Mouse (Mus musculus) urinary bladder, adult 18-20 months (tissue): ENCODE measurements around the gene Pdia4.
"Not testable (repeated sequence)": the region's sequence is repeated elsewhere in the genome, so short reads cannot be mapped to it uniquely, and the experiment has no call there.

Experiments
- DNase-seq, 2 experiments: peaks; one replicate each; pipeline ENCODE4 v3.0.0; 2022; ENCODE audit warnings: low spot score in 2 of 2, mixed read lengths in 2 of 2

Gene Pdia4

DNA sequence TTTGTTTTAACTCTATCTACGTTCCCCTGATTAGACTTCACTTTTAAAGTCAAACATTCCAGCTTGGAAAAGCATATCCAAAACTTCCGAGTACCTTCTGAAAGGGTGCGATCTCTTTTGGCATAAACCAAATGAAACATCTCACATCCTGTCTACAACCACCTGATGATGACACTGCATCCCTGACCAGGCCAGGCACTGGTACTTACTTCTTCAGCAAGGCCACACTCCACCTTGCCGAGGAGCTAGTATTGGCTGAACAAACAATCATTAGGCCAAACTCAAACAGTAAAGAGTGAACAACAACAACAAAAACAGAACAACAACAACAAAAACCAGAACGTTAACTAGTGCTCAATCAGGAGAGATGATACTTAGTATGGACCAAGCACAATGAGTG is 1.9 kb downstream of the Pdia4 start:
- no peak for DNase-seq

DNA sequence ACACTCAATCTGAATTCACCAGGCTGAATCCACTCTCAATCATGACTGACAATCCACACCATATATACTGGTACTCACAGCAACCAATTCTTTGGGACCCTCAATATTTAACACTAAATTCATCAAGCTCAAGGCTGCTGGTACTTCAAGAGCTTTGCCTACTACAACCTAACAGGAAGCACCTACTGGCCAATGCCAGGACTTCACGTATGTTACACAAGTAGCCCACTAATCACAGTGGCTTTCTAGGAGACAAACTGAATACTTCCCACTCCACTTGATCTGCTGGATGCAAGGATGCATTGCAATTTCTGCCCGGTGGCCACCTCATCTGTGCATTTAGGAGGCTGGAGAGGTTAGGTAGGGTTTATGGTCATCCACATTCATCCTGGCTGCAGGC is 3.0 kb downstream of the Pdia4 start:
- DNase-seq, result no peak

DNA sequence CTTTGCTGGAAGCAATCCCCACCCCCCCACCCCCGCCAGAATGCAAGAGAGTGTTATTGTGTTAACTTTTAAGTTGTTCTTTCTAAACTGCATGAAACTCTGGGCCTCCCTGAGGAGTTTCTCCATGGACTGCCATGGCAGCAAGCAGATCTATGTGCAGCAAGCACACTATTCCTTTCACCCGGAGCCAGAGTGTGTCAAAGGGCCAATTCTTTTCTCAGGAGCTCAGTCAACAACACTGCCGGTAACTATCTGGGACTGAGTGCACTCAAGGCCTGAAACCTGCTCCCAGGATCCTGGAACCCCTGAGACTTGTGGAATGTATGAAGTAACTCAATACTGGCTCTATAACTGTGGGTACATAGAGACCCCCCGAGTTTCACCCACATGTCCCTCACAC is 4.2 kb downstream of the Pdia4 start:
- DNase-seq, result no peak

DNA sequence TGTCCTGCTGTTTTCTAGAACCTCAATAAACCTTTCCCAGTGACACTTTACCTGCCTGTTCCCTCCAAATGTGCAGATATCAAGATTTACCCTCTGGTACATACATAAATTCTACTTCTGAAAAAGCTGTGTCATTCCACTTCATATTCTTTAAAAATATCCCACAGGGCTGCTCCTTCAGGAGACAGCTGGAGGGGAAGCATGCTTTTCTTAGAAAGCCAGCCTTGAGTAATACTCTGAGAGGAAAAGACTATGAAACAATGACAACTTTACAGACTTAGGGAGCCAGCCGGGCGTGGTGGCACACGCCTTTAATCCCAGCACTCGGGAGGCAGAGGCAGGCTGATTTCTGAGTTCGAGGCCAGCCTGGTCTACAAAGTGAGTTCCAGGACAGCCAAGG is 4.7 kb downstream of the Pdia4 start:
- DNase-seq, result no peak

DNA sequence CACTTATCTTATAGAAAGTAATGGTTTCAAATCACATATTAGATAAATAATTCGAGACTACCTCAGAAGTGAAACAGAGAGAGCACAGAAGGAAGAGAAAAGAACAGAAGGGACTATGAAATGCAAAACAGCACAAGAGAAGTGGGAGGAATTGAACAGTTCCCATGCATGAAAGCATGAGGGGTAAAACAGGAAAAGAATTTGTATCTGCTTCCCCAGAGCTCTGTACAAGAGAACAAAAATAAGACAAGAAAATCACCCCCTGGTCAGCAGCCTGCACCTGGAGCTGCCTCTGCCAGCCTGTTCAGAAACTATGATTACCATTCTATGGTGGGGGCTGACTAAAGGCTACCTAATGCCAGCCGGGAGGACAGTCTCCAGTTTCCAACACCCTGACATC is 5.8 kb downstream of the Pdia4 start:
- DNase-seq, result no peak

DNA sequence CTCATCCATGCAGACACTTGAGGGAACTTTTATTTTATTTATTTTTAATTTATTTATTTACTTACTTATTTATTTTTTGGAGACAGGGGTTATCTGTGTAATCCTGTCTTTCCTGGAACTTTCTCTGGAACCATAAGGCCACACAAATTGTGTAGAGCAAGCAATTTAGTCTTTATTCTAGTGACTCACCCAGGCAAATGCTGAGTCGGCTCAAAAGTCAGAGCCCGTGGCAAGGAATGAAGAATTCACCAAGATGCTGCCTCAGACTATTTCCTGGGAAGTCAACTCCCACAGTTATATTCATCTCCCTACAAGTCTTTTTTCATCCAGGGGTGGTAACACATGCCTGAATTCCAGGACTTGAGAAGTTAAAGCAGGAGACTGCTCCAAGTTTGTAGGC is 7.7 kb downstream of the Pdia4 start:
- no peak for DNase-seq

DNA sequence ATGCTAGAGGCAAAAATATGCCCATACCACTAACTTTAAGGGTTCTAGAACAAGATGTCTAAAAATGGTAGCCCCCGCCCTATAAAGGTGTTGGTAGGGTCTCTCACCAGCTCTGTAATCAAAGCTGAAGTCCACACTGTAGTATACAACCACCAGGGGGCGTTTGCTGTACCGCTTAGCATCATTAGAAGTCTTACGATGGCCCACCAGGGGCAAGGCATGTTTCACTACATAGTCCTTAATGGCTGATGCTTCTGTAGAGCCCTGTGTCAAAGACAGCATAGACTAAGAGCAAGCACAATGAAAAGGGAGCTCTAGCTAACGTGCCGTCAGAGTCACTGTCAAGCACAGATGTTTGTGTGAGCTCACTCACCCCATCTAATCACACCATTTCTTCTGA is 14.2 kb downstream of the Pdia4 start:
- no peak for DNase-seq

DNA sequence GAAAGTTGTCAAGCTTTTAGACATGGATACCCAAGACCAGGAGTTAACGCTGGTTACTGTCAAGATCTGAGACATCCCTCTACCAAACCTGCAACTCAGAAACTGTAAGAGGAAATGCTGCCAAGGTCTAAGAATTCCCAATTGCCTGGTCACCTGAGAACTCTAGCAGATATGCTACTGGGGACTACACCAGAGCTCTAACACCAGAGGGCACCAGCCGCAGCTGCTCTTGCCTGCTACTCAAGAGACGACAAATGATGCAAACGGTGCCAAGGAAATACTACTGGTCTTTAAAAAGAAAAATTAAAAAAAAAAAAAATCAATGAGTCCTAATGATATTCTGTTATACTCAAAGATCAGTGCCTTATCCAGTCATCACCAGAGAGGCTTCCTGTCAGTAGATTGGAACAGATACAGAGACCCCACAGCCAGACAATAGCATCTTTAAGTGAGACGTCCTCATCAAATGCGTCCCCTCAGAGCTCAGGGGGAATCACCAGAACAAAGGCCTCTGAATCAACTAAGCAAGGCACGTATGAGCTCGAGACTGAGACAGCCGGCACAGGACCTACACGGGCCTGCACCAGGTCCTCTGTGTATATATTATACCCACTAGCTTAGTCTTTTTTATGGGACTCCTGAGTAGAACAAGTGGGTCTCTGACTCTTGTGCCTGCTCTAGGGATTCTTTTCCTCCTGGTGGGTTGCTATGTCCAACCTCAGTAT is 19.0 kb downstream of the Pdia4 start:
- DNase-seq, result no peak

DNA sequence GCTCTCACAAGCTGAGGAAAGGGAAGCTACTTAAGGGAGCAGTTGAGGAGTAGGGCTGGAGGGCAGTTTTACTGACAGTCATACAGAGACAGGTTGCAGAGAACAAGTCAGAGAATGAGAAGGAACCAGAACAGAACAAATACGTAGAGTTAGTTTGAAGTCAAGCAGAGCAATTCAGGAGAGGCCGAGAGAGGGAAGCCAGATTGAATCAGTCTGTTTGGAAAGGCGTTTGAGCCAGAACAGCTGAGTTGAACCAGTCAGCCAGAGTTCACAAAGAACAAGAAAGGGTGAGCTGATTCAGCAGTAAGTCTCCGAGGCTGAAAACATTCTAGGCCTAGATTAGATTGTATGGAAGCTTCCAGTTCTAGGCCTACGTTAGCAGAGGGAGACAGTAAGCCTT is 19.9 kb downstream of the Pdia4 start:
- no peak for DNase-seq

DNA sequence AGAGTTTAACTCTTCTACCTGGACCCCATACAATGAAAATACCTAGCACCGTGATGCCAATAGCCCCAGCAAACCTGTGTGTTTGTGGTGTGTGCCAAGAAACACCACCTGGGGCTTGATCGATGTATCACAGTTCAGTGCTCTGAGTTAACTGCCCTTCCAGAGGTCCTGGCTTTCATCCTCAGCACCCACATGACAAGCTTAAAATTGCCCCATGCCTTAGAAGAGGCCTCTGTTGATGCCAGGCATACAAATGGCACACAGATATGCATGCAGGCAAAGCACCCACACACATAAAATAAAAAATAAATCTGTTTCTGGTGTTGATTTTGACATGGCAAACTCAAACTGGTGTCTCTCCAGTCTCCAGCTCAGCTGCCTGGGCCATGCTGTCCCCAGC is 20.7 kb downstream of the Pdia4 start:
- no peak for DNase-seq

DNA sequence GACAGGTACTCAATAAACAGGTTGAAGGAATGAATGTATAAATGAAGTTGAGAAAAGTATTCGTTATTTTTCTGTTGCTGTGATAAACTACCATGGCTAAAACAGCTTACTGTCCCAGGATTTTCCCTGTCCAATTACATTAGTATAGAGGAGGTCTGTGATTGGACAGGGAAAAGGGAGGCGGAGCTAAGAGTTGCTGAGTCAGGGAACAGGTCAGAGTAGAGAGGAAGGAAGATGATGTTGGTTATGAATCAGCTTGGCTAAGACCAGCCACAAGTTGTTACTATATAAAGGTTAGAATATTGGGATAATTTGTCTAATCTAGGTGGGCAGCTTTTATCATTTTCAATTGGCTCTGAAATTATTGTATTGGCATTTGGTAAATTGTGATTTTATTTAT is 22.5 kb downstream of the Pdia4 start:
- no peak for DNase-seq

DNA sequence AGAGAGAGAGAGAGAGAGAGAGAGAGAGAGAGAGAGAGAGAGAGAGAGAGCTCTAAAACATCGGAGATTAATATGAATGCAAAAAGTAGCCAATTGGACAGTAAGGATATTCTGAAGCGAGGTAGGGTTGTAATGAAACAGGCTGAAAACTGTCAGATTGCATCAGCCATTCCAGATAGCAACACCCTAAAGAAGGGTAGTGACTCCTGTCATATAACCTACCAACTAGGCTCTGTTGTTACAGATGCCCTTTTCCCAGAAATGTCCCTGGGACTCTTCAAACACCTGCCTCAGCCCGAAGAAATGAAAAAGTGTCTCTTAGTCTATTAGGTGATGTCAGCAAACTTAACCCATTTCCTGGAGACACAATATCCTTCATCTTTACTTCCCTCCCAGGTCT is 24.4 kb downstream of the Pdia4 start:
- no peak for DNase-seq

DNA sequence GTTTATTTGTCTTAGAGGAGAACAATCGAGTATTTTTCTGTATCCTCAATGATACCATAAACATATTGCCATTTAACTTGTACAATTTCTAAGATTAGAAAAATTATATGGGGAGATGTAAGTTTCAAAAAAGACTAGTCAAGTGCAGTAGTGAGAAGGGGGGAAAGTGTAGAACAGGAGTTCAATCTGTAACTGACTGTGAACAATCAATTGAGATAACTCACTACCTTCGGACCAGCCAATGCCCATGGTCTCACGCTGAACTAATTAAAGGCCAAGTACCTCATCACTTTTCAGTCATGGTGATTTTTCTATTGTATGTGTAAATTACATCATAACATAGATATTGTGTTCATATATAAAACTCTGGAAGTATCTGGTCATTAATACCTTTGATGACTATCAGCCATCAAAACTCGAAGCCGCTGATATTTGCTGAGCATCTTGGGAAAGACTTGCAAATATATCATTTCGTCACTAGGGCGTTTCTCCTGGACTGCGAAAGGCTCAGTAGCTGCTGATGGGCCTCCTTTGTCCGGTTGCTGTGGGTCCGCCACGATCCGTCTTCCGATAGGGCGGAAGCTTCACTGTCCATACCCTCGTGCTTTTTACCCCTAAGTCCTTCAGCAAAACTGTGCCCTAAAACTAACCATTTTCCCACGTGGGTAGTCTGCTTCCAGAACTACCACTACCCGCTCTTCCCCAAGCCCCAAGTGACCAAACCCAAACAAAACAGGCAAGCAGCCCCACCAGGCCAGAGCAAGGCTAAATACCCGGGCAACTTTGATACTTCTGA is 25.1 kb downstream of the Pdia4 start:
- DNase-seq, result peak; percentile 61 to 73

DNA sequence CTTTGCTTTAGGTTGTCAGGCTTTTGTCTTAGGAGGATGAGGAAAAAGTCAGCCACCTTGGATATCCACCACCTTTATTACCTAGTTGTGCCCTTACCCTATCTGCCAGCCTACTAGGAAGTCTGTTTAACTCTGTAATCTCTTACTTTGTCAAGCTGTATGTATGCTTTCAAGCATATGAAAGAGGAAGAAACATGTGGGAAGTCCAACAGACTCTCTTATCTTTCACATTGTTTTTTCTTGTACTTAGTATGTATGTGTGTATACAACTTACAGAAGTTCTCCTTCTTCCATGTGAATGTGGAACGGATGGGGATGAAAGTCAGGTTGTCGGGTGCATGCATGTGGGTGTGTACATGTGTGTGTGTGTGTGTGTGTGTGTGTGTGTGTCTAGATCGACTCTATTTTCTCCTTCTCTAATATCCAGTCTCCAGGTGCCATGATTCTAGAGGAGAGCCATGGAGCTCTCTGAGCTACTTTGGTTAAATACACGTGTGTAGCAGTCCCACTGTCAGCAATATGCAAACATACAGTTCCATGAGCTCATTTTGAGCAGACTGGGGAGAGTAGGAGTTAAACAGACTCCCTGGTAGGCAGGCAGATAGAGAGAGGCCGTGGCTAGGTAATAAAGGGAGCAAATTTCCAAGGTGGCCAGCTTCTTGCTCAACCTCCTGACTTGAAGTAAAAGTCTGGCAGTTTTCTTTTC is 28.4 kb downstream of the Pdia4 start:
- DNase-seq, result no peak

DNA sequence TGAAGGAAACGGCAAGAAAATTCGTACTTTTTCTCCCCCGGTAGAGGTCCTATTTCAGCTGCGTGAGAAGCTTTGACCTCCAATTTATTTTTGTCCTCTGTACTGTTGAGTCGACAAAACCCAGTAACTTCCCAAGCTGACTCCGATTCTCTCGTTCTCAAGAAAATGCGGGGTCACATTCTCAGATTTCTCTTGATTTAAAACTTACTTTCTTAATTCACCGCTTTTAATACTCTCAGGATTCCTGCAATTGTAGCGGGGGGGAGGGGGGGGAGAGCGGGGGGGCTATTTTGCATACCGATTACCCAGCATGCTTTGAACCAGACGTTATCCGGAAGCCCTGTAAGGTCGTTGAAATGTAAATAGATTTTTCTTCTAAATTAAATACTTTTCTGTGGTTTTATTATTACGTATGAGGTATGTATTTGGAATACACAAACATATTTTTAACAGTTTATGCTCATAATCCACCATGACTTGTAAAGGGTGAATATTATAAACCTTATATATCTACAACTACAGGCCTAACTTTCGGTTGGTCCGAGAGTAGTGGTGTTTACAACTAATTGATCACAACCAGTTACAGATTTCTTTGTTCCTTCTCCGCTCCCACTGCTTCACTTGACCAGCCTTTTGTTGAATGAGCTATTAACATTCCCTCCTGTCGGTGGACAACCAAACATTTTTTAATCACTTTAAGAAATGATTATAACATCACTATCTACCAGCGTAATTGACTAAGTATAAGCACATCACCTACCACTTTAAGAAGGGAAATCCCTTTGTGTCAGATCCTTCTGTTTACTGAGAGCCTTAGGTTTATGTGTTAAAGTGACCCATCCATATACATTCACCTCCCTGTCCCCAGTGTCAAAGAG is 31.9 kb downstream of the Pdia4 start:
- no peak for DNase-seq

DNA sequence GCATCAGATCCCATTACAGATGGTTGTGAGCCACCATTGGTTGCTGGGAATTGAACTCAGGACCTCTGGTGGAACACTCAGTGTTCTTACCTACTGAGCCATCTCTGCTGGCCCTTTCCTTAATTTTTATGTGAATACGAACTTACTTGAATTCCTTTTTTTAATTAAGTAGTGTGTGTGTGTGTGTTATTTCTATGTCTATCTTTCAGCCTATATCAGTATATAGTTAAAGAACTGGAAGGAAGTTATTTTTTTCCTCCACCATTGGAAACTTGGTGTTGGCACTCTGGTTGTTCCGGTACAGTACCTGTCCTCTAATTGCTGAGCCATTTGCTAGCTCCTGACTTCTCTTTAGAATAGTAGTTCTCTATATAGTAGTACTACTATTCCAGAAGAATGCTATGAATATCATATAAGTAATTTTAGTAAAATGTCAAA is 32.6 kb downstream of the Pdia4 start:
- no peak for DNase-seq

DNA sequence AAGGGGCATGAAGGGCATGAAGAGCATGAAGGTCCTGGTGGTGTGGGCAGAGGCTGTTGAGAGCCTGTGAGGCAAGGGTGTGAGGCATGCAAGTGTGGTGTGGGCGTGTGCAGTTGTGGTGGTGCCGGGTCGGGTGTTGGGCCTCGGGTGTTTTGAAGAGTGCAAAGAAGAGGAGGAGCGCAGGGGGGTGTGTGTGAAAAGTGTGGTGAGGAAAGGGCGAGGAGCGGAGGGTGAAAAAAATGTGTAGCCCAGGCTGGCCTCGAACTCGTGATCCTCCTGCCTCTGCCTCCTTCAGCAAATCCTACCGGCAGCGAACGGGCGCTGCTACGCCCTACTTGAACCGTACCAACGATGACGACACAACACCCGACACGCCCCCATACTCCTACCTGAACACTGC is 41.5 kb downstream of the Pdia4 start:
- DNase-seq, result not testable (repeated sequence)

DNA sequence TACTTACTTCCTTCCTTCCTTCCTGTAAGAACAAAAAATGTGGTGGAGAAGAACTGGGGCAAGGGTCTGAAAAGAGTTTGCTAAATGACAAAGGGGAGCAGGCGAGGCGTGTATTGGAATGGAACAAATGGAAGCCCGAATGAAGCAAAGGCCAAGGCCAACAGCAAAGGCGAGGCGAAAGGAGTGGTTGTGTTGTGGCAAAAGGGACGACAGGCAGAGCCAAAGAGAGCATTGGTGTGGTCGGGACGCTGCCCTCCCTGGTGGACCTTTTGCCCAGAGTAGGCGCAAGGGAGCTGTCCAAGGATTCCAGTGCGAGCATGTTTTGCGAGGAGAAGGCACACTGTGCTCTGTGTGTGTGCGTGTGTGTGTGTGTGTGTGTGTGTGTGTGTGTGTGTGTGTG is 42.1 kb downstream of the Pdia4 start:
- DNase-seq, result not testable (repeated sequence)

DNA sequence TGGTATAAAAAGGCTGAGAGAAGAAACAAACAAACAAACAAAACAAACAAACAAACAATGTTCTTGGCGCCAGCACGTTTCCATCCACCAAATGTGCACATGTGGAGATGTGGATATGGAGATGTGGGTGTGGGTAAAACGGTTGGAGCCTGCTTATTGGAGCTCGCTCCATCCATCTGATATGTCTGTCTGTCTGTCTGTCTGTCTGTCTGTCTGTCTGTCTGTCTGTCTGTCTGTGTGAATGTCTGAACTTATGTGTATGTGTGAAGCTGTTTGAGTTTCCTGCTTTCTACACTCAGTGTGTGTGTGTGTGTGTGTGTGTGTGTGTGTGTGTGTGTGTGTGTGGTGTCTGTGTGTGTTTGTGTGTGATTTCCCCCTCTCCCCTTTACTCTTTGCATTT is 43.4 kb downstream of the Pdia4 start:
- not testable (repeated sequence) for DNase-seq

DNA sequence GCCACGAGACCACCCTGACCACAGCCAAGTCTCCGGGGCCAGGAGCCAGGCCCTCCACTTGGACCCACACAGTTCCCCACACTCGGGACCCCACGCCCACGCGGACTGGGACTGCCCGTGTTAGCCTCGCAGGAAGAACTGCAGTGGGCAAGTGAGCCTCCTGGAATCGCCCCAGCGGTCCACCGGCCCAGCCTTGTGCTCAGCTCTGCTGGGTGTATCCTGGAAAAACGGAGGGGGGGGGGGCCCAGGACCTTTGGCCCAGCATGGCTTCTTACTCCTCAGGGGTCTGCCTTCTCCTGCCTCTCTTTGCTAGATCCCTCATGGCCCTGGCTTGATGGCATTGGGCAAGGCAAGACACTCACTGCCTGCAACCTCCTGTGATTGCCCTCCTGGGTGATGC is 44.7 kb downstream of the Pdia4 start:
- DNase-seq, result not testable (repeated sequence)

DNA sequence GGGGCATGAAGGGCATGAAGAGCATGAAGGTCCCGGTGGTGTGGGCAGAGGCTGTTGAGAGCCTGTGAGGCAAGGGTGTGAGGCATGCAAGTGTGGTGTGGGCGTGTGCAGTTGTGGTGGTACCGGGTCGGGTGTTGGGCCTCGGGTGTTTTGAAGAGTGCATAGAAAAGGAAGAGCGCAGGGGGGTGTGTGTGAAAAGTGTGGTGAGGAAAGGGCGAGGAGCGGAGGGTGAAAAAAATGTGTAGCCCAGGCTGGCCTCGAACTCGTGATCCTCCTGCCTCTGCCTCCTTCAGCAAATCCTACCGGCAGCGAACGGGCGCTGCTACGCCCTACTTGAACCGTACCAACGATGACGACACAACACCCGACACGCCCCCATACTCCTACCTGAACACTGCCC is 45.9 kb downstream of the Pdia4 start:
- not testable (repeated sequence) for DNase-seq

DNA sequence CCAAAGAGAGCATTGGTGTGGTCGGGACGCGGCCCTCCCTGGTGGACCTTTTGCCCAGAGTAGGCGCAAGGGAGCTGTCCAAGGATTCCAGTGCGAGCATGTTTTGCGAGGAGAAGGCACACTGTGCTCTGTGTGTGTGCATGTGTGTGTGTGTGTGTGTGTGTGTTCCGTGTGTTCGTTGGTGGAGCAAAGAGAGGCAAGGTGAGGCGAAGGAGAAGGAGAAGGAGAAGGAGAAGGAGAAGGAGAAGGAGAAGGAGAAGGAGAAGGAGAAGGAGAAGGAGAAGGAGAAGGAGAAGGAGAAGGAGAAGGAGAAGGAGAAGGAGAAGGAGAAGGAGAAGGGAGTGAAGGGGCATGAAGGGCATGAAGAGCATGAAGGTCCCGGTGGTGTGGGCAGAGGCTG is 50.5 kb downstream of the Pdia4 start:
- DNase-seq, result not testable (repeated sequence)
